ENCODE assay signal across 16 mouse cellular contexts in genomic region chr7:91284167-91284566, GRCm38 (mm10).
DNase-seq lines count a peak whose midpoint lies in the region; ATAC-seq and TF ChIP-seq lines count a peak whose summit lies in the region.
"Had no signal": no experiment of that assay in that cellular context is flagged by ENCODE, and none has a peak within 500 bp of the region (broad histone marks: within the 10 kb centered on the region; RNA-seq: fewer than 3 reads in every experiment).

No protein-coding gene starts in this region.

- H3K9me3 ChIP-seq in intestine, postnatal 0 days (ENCODE audit: control insufficient read depth): no peaks in the 10 kb centered on the region
- H3K9me3 ChIP-seq: heart, embryonic 15.5 days; hindbrain, embryonic 15.5 days; limb, embryonic 13.5 days; stomach, embryonic 15.5 days had no signal

- no peak for TF ChIP-seq CTCF in layer of hippocampus, adult 2 months (conservative IDR thresholded peaks at IDR 0.05)
- no peak for TF ChIP-seq CTCF in intestine, postnatal 0 days (IDR thresholded peaks at IDR 0.05; ENCODE audit: low read depth)

- intact Hi-C loops in left cerebral cortex, postnatal 25 days (cut with DNase I): no loop called here
- intact Hi-C loops in gastrocnemius, postnatal 36 days (cut with DNase I): no loop called here

- no peaks in the 10 kb centered on the region for H3K4me1 ChIP-seq in intestine, postnatal 0 days (replicated peaks; ENCODE audit: control insufficient read depth, insufficient read depth, low read length)
- H3K4me1 ChIP-seq: heart, embryonic 15.5 days; hindbrain, embryonic 15.5 days; limb, embryonic 13.5 days; stomach, embryonic 15.5 days had no signal

- no peak overlapping the region for H3K4me3 ChIP-seq in layer of hippocampus, adult 2 months
- H3K4me3 ChIP-seq in intestine, postnatal 0 days (ENCODE audit: low read depth, low read length): no peak overlapping the region
- H3K4me3 ChIP-seq: heart, embryonic 15.5 days; hindbrain, embryonic 15.5 days; limb, embryonic 13.5 days; stomach, embryonic 15.5 days had no signal

- peak overlapping the region; percentile 76 for H3K27ac ChIP-seq in layer of hippocampus, adult 2 months
- no peak overlapping the region for H3K27ac ChIP-seq in intestine, postnatal 0 days (ENCODE audit: low read depth, low read length)
- H3K27ac ChIP-seq: heart, embryonic 15.5 days; hindbrain, embryonic 15.5 days; limb, embryonic 13.5 days; stomach, embryonic 15.5 days had no signal

- H3K9ac ChIP-seq in intestine, postnatal 0 days (ENCODE audit: low read depth, low read length): no peak overlapping the region
- H3K9ac ChIP-seq: heart, embryonic 15.5 days; hindbrain, embryonic 15.5 days; limb, embryonic 13.5 days; lung, embryonic 14.5 days; stomach, embryonic 15.5 days had no signal

- H3K36me3 ChIP-seq in intestine, postnatal 0 days (ENCODE audit: control insufficient read depth, insufficient read depth): no peaks in the 10 kb centered on the region
- H3K36me3 ChIP-seq: heart, embryonic 15.5 days; hindbrain, embryonic 15.5 days; limb, embryonic 13.5 days; stomach, embryonic 15.5 days had no signal

- DNase-seq in brain, adult 2 months (ENCODE audit: low read depth, low spot score): peak; percentile 94
- DNase-seq in cerebellum, adult 8-10 months: peak; percentile 77
- peak in 1 of 2 experiments; percentile 30 for DNase-seq in layer of hippocampus, adult 2 months (ENCODE audit: low spot score in 2 of 2)
- peak; percentile 45 to 87 for DNase-seq in left cerebral cortex, postnatal 25 days (ENCODE audit: low spot score in 2 of 2)
- DNase-seq in embryo, embryonic 10.5 days (ENCODE audit: low spot score): no peak
- no peak for DNase-seq in gastrocnemius, postnatal 36 days
- DNase-seq: B cell, adult 2 months; gastrocnemius, postnatal 10 days; kidney, postnatal 10 days; lung, embryonic 14.5 days had no signal

- no peak for ATAC-seq in erythroblast, adult 5-6 weeks (replicated peaks; ENCODE audit: low FRiP score, poor library complexity, severe bottlenecking)
- ATAC-seq in intestine, postnatal 0 days: no peak

- no peak overlapping the region for H3K4me2 ChIP-seq in intestine, postnatal 0 days (replicated peaks; ENCODE audit: low read depth)
- H3K4me2 ChIP-seq: heart, embryonic 15.5 days; hindbrain, embryonic 15.5 days; limb, embryonic 13.5 days; lung, embryonic 14.5 days; stomach, embryonic 15.5 days had no signal

- WGBS in intestine, postnatal 0 days: 89% methylated on average over 3 of the region's 3 CpGs

- no peaks in the 10 kb centered on the region for H3K27me3 ChIP-seq in intestine, postnatal 0 days (replicated peaks; ENCODE audit: control insufficient read depth, insufficient read depth, low read length)
- H3K27me3 ChIP-seq: heart, embryonic 15.5 days; hindbrain, embryonic 15.5 days; limb, embryonic 13.5 days; stomach, embryonic 15.5 days had no signal

Comparison
In these comparisons a context has a peak if more than half of its experiments do, and no peak if none do; other contexts are left out.
1. DNase-seq: peak in brain, adult 2 months (single experiment), cerebellum, adult 8-10 months (single experiment) and left cerebral cortex, postnatal 25 days (2 of 2); none in embryo, embryonic 10.5 days (single experiment) and gastrocnemius, postnatal 36 days (0 of 2).